Mouse (Mus musculus) adipocyte (in vitro differentiated cells): ENCODE data around the gene Acot7.

Source experiments
- DNase-seq: peaks from one replicate; pipeline ENCODE4 v3.0.0-alpha.2; 2016; ENCODE audit warnings: low spot score

Gene Acot7

GRCm38 (mm10) chr4:152296874-152297861 is 119.2 kb downstream of the Acot7 start, which contains the start of gene Icmt:
Icmt (plus strand) TSS chr4:152297227.
- DNase-seq: peak; percentile 97

DNA sequence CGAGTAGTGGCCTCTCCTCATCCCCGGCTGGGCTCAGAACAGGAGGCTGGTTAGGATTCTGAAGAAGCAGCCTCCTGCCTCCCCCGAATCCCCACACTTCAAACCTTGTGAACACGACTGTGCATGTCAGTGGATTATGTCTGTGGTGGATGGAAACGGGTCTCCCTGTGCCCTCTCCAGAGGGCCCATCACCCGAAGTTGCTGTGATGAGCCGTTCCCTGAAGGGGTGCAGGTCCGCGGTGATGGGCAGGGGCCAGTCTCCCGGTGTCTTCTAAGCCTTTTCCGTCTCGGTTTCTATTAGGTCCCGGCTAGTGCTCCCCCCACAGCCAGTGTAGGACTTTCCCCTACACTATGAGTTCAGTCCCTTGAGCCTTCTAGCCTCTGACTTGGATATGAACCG is 120.9 kb downstream of the Acot7 start:
- DNase-seq: no peak

DNA sequence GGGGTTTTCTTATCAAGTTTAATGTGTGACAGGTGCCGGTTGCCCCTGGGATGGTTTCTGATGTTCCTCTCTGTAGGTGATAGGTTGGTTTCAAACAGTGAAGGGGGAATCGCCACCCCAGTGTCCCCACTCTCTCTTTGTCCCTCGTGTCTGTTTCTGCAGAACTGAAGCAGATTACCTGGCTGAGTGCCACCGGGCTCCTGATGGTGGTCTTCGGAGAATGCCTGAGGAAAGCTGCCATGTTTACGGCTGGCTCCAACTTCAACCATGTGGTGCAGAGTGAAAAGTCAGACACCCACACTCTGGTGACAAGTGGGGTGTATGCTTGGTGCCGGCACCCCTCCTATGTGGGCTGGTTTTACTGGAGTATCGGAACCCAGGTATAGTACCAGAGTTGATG is 122.4 kb downstream of the Acot7 start:
- no peak for DNase-seq

DNA sequence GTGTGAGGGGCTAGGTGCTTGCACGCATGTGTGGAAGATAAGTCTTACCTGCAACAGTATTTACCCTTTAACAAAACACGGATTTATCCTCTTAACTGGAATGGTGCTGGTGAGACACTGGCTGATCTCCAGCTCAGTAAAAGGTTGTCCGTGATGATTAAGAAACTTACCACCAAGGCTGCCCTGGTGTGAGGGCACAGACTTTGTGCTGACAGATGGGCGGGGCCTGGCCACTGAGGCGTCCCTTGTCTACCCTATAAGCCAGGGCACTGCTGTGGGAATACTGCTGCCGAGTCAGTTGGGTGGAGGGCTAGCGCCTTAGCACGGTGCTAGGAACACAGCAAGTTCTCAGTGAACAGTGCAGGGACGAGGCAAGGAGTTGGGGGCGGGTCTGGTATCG is 124.1 kb downstream of the Acot7 start:
- no peak for DNase-seq

DNA sequence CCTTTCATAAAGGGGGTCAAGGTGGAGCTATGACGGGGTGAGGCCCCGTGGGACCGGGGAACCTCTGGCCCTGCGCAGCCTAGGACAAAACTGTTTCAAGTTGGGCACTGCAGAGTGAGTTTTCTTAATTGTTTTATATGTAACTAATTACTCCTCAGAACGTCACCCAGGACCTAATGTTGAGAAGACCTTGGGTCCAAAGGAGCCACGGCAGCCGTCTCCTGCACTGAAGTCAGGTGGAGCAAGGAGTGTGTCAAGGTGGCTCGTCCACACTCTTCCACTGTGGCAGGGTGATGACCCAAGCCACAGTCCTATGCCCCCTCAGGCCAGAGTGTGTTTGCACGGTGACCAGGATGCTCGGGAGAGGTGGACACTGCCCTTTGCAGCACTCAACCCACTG is 125.2 kb downstream of the Acot7 start:
- no peak for DNase-seq

DNA sequence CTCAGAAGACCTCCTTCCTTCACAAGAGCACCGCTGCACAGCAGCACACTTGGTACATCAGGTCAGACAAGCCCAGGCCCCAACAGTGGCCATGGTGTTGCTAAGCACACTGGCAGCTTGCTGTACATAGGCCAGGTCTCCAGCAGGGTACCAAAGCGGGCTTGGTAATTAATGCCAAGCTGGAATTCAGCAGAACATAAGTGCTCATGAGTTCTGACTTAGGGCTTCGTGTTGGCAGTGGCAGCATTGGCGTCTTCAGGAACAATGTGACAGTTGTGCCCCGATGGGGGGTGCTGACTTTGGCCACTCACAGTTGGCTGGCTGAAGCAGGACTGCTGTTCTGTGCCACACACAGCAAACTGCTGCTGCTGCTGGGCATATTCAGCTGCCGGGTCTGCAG is 126.8 kb downstream of the Acot7 start:
- DNase-seq: no peak

GRCm38 (mm10) chr4:152305991-152306390 is 128.1 kb downstream of the Acot7 start:
- no peak for DNase-seq

DNA sequence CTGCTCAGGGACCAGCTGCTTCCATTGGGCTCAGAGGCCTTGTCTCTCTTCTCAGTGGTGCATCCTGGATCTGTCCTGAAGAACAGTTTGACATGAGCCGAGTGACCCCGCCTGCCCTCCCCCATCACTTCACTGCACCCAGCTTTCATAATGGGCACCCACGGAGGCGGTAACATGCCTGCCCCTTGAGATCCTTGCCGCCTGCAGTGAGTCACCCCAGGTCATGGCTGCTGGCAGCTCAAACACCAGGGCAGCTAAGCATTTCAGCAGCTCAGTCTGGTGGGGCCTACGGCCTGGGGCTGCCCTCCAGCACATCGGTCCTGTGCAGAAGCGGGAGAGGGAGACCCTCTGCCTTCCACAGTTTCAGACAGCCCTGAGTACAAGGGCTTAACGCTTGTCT is 129.6 kb downstream of the Acot7 start:
- no peak for DNase-seq

- DNase-seq: no peak
Measured at GRCm38 (mm10) chr4:152312186-152312585, 134.3 kb downstream of the Acot7 start.

DNA sequence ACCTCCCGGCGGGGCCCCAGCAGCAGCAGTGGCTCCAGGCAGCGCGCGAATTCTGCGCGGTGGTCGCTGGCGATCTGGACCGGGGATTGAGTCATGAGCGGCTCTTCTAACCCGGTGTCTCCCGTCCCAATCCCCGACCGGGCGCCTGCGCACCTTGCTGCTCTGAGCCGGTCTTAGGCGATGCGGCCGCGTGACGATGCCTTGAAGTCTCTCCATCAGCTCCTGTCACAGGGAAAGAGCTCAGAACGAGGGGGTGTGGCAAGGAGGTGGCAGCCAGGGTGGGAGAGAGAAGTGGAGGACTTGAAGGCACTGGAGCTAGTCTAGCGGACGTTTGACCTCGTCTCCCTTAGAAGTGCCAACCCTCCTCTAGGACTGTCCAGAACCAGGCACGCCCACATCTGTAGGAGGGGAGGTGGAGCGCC is 135.3 kb downstream of the Acot7 start:
- DNase-seq: no peak

DNA sequence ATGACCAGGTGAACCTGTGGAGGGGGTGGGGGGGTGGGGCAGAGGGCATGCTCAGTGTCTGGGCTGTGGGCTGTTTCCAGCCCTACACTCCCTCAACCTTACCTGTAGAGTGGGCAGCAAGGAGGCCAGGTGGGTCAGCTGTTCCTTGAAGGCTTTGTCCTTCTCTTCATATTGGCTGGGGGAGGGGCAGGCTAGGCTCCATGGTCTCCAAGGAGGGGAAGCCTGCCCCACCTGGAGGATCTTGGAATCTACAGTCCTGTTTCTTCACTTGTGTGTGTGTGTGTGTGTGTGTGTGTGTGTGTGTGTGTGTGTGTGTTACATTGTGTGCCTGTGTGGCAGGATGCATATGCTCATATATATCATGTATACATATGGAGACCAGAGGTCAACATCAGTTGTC is 136.0 kb downstream of the Acot7 start:
- no peak for DNase-seq

DNA sequence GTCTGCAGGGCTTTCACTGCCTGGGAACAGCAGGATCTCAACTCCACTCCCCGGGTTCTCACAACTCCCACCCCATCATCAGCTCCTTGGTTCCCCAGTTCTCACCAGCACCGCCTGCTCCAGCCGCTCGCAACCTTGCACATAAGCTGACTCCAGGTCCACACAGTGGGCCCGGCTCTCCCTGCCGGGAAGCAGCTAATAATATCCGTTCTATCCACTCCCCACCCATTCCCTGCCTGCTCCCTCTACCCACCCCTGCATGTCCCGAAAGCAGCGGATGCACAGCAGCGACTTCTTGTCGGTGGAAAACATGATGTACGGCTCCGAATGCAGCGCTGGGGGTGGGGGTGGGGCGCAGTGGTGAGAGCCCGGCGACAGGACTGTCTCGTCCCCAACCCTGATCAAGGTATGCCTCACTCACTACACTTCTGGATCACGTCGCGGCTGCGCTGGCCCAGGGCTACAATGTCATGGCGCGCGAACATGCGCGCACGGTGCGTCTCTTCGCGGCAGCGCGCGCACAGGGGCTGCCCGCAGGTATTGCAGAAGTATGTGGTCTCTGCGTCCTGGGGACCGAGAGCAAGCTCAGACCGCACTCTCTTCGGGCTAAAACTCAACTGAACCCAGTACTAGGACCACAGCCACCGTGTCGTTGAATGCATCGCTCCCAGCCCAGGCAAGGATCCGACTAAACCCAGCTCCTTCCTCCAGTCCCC is 137.7 kb downstream of the Acot7 start:
- no peak for DNase-seq

GRCm38 (mm10) chr4:152317631-152318033 is 139.7 kb downstream of the Acot7 start:
- no peak for DNase-seq

- peak; percentile 38 for DNase-seq
Measured at GRCm38 (mm10) chr4:152318517-152319234, 140.7 kb downstream of the Acot7 start, which contains the start of gene Rnf207. Rnf207 (minus strand) TSS chr4:152318993.
